Mouse (Mus musculus) gastrocnemius, postnatal 10 days (tissue): ENCODE data around the gene Irf8. TPM values are rescaled to one million over a fixed set of nuclear protein-coding genes. Genes with fewer than 3 reads are reported as not detected.
"Not testable (repeated sequence)": the region's sequence is repeated elsewhere in the genome, so short reads cannot be mapped to it uniquely, and the experiment has no call there.

Experiments used
- DNase-seq: peaks from one replicate; pipeline ENCODE4 v3.0.0; 2021; ENCODE audit warnings: mixed read lengths
- total RNA-seq, 2 experiments: library from RNA; stranded (reverse); gene quantifications; 2 replicates each; pipeline ENCODE4 v1.2.3; 2021

Irf8 gene
- total RNA-seq, 2 experiments from 2014 or later, result 2.0 to 2.6 TPM

GRCm38 (mm10) chr8:120797019-120797727 lies 61.0 kb downstream of the Irf8 start:
- no peak for DNase-seq

DNA sequence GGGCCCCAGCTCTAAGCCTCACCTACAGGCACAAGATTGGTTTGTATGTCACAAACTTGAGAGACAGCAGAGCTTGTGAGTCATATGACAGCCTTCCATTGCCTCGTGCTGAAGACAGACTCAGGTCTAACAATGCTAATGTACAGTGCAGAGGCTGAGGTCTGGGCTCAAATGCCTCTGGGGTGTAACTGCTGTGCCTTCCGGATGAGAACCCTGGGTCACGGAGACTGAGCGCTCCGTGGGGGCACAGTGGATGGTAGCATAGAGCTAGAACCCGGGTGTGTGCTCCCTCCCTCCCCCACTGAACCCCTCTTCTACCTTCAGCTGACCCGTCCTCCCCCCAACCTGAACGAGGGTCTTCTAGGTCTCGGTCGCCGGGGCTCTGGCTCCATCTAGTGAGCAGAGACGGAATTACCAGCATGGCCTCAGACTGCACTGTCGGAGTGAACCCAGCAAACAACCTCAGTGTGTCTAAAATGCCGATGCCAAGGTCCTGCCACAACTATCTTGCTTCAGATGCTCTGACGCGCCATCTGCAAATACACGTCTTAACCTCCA lies 64.2 kb downstream of the Irf8 start:
- DNase-seq, result peak; percentile 63

GRCm38 (mm10) chr8:120803661-120804375 lies 67.7 kb downstream of the Irf8 start:
- not testable (repeated sequence) for DNase-seq

GRCm38 (mm10) chr8:120804741-120805140 lies 68.6 kb downstream of the Irf8 start:
- DNase-seq, result no peak

Other genes starting within 250 kb of the Irf8 start
- 1 to 10 TPM; 8.6 to 9.1 TPM for gene Gins2, start 147.1 kb upstream of the Irf8 start, total RNA-seq
- gene 1190005I06Rik, start 88.7 kb upstream of the Irf8 start, total RNA-seq, result 1 to 10 TPM in 1 of 2 experiments, under 1 TPM in 1; 0.65 to 1.3 TPM
- not detected for gene Gm27021, start 68.3 kb upstream of the Irf8 start, total RNA-seq
- gene Cox4i1, start 68.1 kb upstream of the Irf8 start, total RNA-seq, result 1,000 to 10,000 TPM; 1,346 to 1,605 TPM
- 10 to 100 TPM; 42.7 to 47.2 TPM for gene Emc8, start 67.8 kb upstream of the Irf8 start, total RNA-seq